Mouse (Mus musculus): ENCODE measurements around the gene Tshz2. TPM values are rescaled to one million over a fixed set of nuclear protein-coding genes. Genes with fewer than 3 reads are reported as not detected.

Tshz2 gene
- polyA plus RNA-seq, 1 experiment from 2014 or later = 8.4 TPM

DNA sequence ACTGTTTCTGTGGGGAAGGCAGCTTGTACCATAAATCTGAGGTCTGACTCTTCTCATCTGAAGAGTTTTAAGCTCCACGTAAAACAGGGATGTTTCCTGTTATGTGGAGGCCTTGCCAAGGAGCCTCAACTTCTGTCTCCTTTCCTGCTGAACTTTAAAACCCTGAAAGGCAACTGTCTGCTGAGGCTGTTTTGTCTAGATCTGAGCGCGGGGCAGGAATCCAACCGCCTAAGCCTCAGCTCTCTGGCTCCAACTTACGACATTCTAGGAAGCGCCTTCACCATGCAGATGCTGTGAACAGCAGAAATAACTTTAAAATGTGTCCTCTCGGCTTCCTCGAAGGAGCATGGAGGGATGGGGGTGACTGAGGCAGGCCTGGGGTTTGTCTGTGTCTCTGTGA, 318.2 kb downstream of the Tshz2 start:
- Histone ChIP-seq H3K27ac (no peak overlapping the region), H3K9ac (no peak overlapping the region), H3K4me1 (no peaks in the 10 kb centered on the region), H3K4me3 (replicated peaks) (no peak overlapping the region), H3K9me3 (no peaks in the 10 kb centered on the region), H3K27me3 (no peaks in the 10 kb centered on the region), H3K36me3 (replicated peaks) (no peaks in the 10 kb centered on the region), H3K4me2 (no peak overlapping the region)
- ATAC-seq (ENCODE audit: low FRiP score) = no peak
- WGBS = 85% methylated on average over 8 of the region's 8 CpGs

DNA sequence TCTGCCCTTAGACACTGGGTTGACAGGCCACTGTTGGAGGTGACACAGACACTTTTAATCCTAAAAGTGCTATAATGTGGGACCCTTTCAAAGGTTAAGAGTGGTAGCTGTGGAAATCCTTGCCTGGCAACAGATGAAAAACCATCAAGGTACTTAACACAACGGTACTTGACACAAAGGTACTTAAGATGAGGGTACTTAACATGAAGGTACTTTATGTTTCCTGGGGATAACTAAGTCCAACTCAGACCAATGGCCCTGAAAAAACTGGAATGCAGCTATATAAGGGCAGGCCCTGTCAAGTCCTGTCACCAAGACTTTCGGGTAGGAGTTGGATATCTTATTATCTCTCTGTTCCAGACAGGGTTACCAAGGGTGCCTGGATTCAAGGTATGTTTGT, 320.2 kb downstream of the Tshz2 start:
- WGBS = 83% methylated on average over 2 of the region's 2 CpGs
- ATAC-seq (ENCODE audit: low FRiP score) = no peak
- H3K9ac ChIP-seq = no peak overlapping the region

GRCm38 (mm10) chr2:169958736-169959573, 326.1 kb downstream of the Tshz2 start:
- Histone ChIP-seq H3K27me3 (peaks cover 4% of the 10 kb centered on the region; the same call in 1 of the 2 replicates), H3K4me2 (no peak overlapping the region), H3K27ac (peak overlapping the region; percentile 16; the same call in 1 of the 2 replicates), H3K36me3 (replicated peaks) (no peaks in the 10 kb centered on the region), H3K4me3 (replicated peaks) (no peak overlapping the region), H3K4me1 (peaks cover 28% of the 10 kb centered on the region), H3K9ac (no peak overlapping the region), H3K9me3 (no peaks in the 10 kb centered on the region)
- whole genome bisulfite sequencing = 35% methylated on average over 17 of the region's 17 CpGs
- ATAC-seq (ENCODE audit: low FRiP score) = no peak; the same call in 1 of the 2 replicates

More for the DNA sequence above, 320.2 kb downstream of the Tshz2 start:
- Histone ChIP-seq H3K27ac (no peak overlapping the region), H3K4me1 (no peaks in the 10 kb centered on the region), H3K4me3 (replicated peaks) (no peak overlapping the region), H3K36me3 (replicated peaks) (no peaks in the 10 kb centered on the region), H3K9me3 (no peaks in the 10 kb centered on the region), H3K27me3 (no peaks in the 10 kb centered on the region), H3K4me2 (no peak overlapping the region)

DNA sequence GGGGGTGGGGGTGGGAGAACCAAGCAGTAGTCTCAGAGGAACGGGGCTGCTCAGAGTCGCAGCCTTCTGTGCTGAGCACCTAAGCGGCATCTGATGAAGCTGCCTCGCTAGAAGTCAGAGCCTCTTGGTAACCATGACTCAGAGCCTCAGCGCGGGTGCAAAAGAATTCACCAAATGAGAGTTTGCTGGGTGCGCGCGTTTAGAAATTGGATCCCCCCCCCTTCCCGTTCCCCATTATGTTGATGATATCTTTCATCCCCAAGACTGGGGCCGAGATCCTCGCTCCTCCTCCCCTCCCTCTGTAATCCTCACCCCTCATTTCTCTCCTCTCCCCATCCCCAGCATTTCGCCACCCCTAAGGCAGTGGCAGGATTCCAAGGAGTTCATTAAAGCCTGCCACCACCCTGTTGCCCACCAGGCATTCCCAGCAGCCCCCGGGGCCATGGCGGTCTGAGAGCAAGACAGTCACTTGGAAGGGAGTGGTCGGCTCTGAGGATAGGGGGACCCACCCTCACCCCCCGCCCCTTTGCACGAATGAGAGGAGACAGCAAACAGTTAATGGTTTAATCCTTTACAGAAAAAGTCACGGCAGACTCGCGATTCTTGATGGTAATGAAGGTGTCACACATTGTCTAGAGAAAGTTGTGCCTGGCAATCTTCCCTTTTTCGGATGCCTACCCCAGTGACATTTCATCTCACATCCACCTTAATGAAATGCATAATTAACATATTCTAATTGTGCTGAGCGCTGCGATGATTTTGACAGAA, 328.8 kb downstream of the Tshz2 start:
- H3K9me3 ChIP-seq = peaks cover 4% of the 10 kb centered on the region
- H3K27ac ChIP-seq = peak overlapping the region; percentile 75
- 13% methylated on average over 24 of the region's 24 CpGs for WGBS
- peaks cover 28% of the 10 kb centered on the region for H3K4me1 ChIP-seq
- peak overlapping the region; percentile 28 for H3K4me3 ChIP-seq (replicated peaks)
- H3K36me3 ChIP-seq (replicated peaks) = no peaks in the 10 kb centered on the region
- peak; percentile 86 for ATAC-seq (ENCODE audit: low FRiP score)
- H3K27me3 ChIP-seq = peaks cover 4% of the 10 kb centered on the region; the same call in 1 of the 2 replicates
- peak overlapping the region; percentile 25; the same call in 1 of the 2 replicates for H3K9ac ChIP-seq
- H3K4me2 ChIP-seq = peak overlapping the region; percentile 60

DNA sequence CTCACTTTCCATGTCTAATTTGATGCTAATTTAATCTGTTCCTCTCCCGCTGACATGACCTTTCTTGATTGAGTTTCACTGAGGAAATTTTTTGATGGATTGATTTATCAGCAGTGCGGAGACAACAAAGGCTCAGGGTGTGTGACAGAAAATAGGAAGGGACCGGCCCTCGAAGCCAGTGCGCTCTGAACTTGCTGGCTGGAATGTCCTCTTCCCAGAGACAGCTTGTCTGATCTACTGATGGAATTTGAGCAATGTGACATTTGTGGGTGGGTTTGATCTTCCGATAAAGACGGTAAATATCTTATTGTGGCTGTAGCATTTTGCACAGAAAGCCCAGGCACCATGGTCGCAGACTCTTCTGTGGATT, 329.4 kb downstream of the Tshz2 start:
- H3K4me1 ChIP-seq = peaks cover 28% of the 10 kb centered on the region
- ATAC-seq (ENCODE audit: low FRiP score) = 0 out of 2 replicates have a peak, but pooled peaks have one; percentile 17
- H3K4me3 ChIP-seq (replicated peaks) = peak overlapping the region; percentile 28; the same call in 1 of the 2 replicates
- 33% methylated on average over 8 of the region's 8 CpGs for WGBS
- H3K4me2 ChIP-seq = peak overlapping the region; percentile 60
- H3K27me3 ChIP-seq = peaks cover 4% of the 10 kb centered on the region; the same call in 1 of the 2 replicates
- peaks cover 4% of the 10 kb centered on the region for H3K9me3 ChIP-seq
- no peaks in the 10 kb centered on the region for H3K36me3 ChIP-seq (replicated peaks)
- peak overlapping the region; percentile 59 for H3K27ac ChIP-seq
- H3K9ac ChIP-seq = no peak overlapping the region

DNA sequence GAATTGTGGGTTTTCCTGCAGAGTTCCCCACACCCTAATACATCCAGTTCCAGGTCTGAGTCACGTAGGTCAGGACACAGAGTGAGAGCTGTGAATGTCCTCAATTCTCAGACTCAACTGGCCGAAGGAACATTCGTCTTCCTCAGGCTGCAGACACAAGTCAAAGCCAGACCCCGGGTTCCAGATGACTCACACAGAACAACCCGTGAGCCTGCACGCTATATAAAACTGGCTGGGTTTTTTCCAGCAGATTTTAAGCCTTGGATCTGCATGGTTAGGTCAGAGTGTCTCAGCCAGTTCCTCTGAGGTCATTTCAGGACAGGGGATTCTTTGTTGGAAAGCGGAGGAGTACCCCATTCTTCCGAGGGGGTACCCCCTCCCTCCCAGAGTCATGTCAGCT, 330.0 kb downstream of the Tshz2 start:
- H3K36me3 ChIP-seq (replicated peaks) = no peaks in the 10 kb centered on the region
- no peak overlapping the region for H3K4me3 ChIP-seq (replicated peaks)
- no peak overlapping the region for H3K4me2 ChIP-seq
- ATAC-seq (ENCODE audit: low FRiP score) = no peak
- peaks cover 28% of the 10 kb centered on the region for H3K4me1 ChIP-seq
- peaks cover 4% of the 10 kb centered on the region; the same call in 1 of the 2 replicates for H3K27me3 ChIP-seq
- WGBS = 90% methylated on average over 8 of the region's 8 CpGs
- peaks cover 4% of the 10 kb centered on the region for H3K9me3 ChIP-seq
- H3K9ac ChIP-seq = no peak overlapping the region
- peak overlapping the region; percentile 59 for H3K27ac ChIP-seq

GRCm38 (mm10) chr2:169970481-169970880, 337.7 kb downstream of the Tshz2 start:
- no peak for ATAC-seq (ENCODE audit: low FRiP score)
- peaks cover 1% of the 10 kb centered on the region for H3K9me3 ChIP-seq
- H3K27me3 ChIP-seq = no peaks in the 10 kb centered on the region
- H3K4me1 ChIP-seq = no peaks in the 10 kb centered on the region
- H3K4me2 ChIP-seq = no peak overlapping the region
- WGBS = 92% methylated on average over 6 of the region's 6 CpGs
- H3K27ac ChIP-seq = no peak overlapping the region
- no peak overlapping the region for H3K9ac ChIP-seq
- H3K36me3 ChIP-seq (replicated peaks) = no peaks in the 10 kb centered on the region
- H3K4me3 ChIP-seq (replicated peaks) = no peak overlapping the region

- ATAC-seq (ENCODE audit: low FRiP score) = no peak
- Histone ChIP-seq H3K9me3 (no peaks in the 10 kb centered on the region), H3K4me3 (replicated peaks) (no peak overlapping the region), H3K9ac (no peak overlapping the region), H3K27me3 (no peaks in the 10 kb centered on the region), H3K27ac (no peak overlapping the region), H3K4me2 (no peak overlapping the region), H3K36me3 (replicated peaks) (no peaks in the 10 kb centered on the region), H3K4me1 (peaks cover 4% of the 10 kb centered on the region; the same call in 1 of the 2 replicates)
- WGBS = 93% methylated on average over 10 of the region's 10 CpGs
Measured at GRCm38 (mm10) chr2:169982925-169983324, 350.1 kb downstream of the Tshz2 start.

- ATAC-seq (ENCODE audit: low FRiP score) = no peak
- no peak overlapping the region for H3K4me2 ChIP-seq
- no peaks in the 10 kb centered on the region for H3K36me3 ChIP-seq (replicated peaks)
- peaks cover 4% of the 10 kb centered on the region; the same call in 1 of the 2 replicates for H3K4me1 ChIP-seq
- H3K9ac ChIP-seq = no peak overlapping the region
- H3K27ac ChIP-seq = no peak overlapping the region
- H3K9me3 ChIP-seq = no peaks in the 10 kb centered on the region
- WGBS = 66% methylated on average over 13 of the region's 13 CpGs
- H3K27me3 ChIP-seq = no peaks in the 10 kb centered on the region
- no peak overlapping the region for H3K4me3 ChIP-seq (replicated peaks)
Measured at GRCm38 (mm10) chr2:169987186-169987585, 354.4 kb downstream of the Tshz2 start.

- Histone ChIP-seq H3K27me3 (no peaks in the 10 kb centered on the region), H3K9ac (no peak overlapping the region), H3K36me3 (replicated peaks) (no peaks in the 10 kb centered on the region), H3K4me2 (no peak overlapping the region), H3K4me3 (replicated peaks) (no peak overlapping the region), H3K9me3 (no peaks in the 10 kb centered on the region), H3K27ac (no peak overlapping the region), H3K4me1 (peaks cover 4% of the 10 kb centered on the region; the same call in 1 of the 2 replicates)
- no peak for ATAC-seq (ENCODE audit: low FRiP score)
- 91% methylated on average over 1 of the region's 1 CpGs for WGBS
Measured at GRCm38 (mm10) chr2:169989186-169989585, 356.4 kb downstream of the Tshz2 start.

GRCm38 (mm10) chr2:169990991-169991390, 358.2 kb downstream of the Tshz2 start:
- Histone ChIP-seq H3K9me3 (no peaks in the 10 kb centered on the region), H3K4me3 (replicated peaks) (no peak overlapping the region), H3K36me3 (replicated peaks) (no peaks in the 10 kb centered on the region), H3K4me2 (no peak overlapping the region), H3K9ac (no peak overlapping the region), H3K27ac (no peak overlapping the region), H3K4me1 (peaks cover 9% of the 10 kb centered on the region), H3K27me3 (0 out of 2 replicates have a peak, but pooled peaks cover 8% of the 10 kb centered on the region)
- 95% methylated on average over 7 of the region's 7 CpGs for WGBS
- ATAC-seq (ENCODE audit: low FRiP score) = no peak

GRCm38 (mm10) chr2:169995987-169996386, 363.2 kb downstream of the Tshz2 start:
- H3K4me2 ChIP-seq = no peak overlapping the region
- H3K4me1 ChIP-seq = peaks cover 42% of the 10 kb centered on the region
- H3K27ac ChIP-seq = 0 out of 2 replicates have a peak overlapping the region, but pooled peaks have one; percentile 0
- H3K9ac ChIP-seq = no peak overlapping the region
- no peaks in the 10 kb centered on the region for H3K9me3 ChIP-seq
- no peak overlapping the region for H3K4me3 ChIP-seq (replicated peaks)
- H3K36me3 ChIP-seq (replicated peaks) = no peaks in the 10 kb centered on the region
- 42% methylated on average over 12 of the region's 12 CpGs for WGBS
- no peak for ATAC-seq (ENCODE audit: low FRiP score)
- 0 out of 2 replicates have a peak, but pooled peaks cover 8% of the 10 kb centered on the region for H3K27me3 ChIP-seq

All from forebrain, embryonic 12.5 days (tissue).